Mouse (Mus musculus): Measurements from ENCODE around the gene Lrrn4cl. TPM values are rescaled to one million over a fixed set of nuclear protein-coding genes. Genes with fewer than 3 reads are reported as not detected.
"Not testable (repeated sequence)": the region's sequence is repeated elsewhere in the genome, so short reads cannot be mapped to it uniquely, and the experiment has no call there.

Lrrn4cl gene
- total RNA-seq, 2 experiments from 2014 or later, result 1.7 TPM; not detected in 1

- ATAC-seq (replicated peaks; ENCODE audit: low FRiP score, poor library complexity, severe bottlenecking), result no peak
Measured at GRCm38 (mm10) chr19:8872266-8872840, 21.8 kb downstream of the Lrrn4cl start.

GRCm38 (mm10) chr19:8875031-8875430, 24.5 kb downstream of the Lrrn4cl start:
- ATAC-seq (replicated peaks; ENCODE audit: low FRiP score, poor library complexity, severe bottlenecking), result no peak

GRCm38 (mm10) chr19:8880311-8881033, 29.9 kb downstream of the Lrrn4cl start, which contains the start of gene Uqcc3:
Gene Uqcc3 (minus strand): TSS chr19:8880923.
- ATAC-seq (replicated peaks; ENCODE audit: low FRiP score, poor library complexity, severe bottlenecking), result peak; percentile 98

GRCm38 (mm10) chr19:8881034-8881392, 30.4 kb downstream of the Lrrn4cl start:
- no peak for ATAC-seq (replicated peaks; ENCODE audit: low FRiP score, poor library complexity, severe bottlenecking)

- no peak for ATAC-seq (replicated peaks; ENCODE audit: low FRiP score, poor library complexity, severe bottlenecking)
Measured at GRCm38 (mm10) chr19:8883616-8884015, 33.0 kb downstream of the Lrrn4cl start, which contains the start of the genes Lbhd1 and Gm49403. Gene Lbhd1 (plus strand): TSS chr19:8883732. Gene Gm49403 (plus strand): TSS chr19:8883930.

- no peak for ATAC-seq (replicated peaks; ENCODE audit: low FRiP score, poor library complexity, severe bottlenecking)
Measured at GRCm38 (mm10) chr19:8886916-8887584, 36.5 kb downstream of the Lrrn4cl start.

DNA sequence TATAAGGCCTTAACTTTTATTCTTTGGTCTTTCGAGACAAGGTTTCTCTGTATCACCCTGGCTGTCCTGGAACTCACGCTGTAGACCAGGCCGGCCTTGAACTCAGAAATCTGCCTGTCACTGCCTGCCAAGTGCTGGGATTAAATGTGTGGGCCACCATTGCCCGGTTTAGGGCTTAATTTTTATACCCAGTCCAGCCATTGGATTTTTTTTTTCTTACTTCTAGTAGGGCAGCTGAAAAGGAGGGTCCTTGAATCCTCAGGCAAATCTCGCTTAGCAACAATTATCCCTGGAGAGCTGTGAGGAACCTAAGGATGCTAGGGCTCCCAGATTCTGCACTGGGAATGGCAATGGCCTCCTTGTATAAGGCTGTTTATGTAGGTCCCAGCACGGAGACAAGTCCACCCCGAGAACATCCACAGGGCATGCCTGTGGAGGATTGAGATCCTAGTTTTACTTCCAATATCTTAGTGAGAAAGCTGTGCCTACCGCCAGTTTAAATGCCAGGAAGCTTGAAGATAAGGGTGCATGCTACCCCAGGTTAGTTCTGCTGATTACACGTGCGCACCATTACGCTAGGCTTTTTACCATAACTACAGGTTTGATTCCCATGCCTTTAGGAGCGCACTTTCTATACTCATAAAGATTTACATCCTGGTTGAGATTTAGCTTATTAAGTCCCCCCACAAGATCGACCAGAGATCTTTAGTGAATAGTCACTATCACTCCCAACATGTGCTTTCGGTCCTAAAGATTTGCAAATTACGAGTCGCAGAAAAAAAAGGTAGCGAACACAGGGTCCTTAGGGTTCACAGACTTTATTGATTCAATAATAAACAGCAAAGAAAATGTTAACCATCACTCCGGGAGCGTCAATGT, 37.3 kb downstream of the Lrrn4cl start:
- ATAC-seq (replicated peaks; ENCODE audit: low FRiP score, poor library complexity, severe bottlenecking), result 0 out of 2 replicates have a peak, but pooled peaks have one; percentile 39

GRCm38 (mm10) chr19:8888511-8889385, 38.2 kb downstream of the Lrrn4cl start, which contains the start of the genes 1810009A15Rik and Gm49416:
Gene 1810009A15Rik (plus strand): TSS chr19:8888853.
Gene Gm49416 (plus strand): TSS chr19:8888926.
- peak; percentile 94 for ATAC-seq (replicated peaks; ENCODE audit: low FRiP score, poor library complexity, severe bottlenecking)

- peak; percentile 68 for ATAC-seq (replicated peaks; ENCODE audit: low FRiP score, poor library complexity, severe bottlenecking)
Measured at GRCm38 (mm10) chr19:8892829-8893766, 42.5 kb downstream of the Lrrn4cl start, which contains the start of gene Ints5. Gene Ints5 (plus strand): TSS chr19:8893005.

DNA sequence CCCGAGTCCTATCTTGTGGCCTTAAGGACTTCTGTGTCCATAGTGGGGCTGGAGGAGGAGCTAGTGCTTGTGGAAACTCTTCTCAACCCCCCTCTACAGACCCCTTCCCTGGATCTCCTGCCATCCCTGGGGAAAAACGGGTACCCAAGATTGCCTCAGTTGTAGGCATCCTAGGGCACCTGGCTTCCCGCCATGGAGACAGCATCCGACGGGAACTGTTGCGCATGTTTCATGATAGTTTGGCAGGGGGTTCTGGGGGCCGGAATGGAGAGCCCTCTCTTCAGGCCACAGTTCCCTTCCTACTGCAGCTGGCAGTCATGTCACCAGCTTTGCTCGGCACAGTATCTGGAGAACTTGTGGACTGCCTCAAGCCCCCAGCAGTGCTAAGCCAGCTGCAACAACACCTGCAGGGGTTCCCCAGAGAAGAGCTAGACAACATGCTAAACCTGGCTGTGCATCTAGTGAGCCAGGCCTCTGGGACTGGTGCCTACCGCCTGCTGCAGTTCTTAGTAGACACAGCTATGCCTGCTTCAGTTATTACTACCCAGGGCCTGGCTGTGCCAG, 44.9 kb downstream of the Lrrn4cl start:
- no peak for ATAC-seq (replicated peaks; ENCODE audit: low FRiP score, poor library complexity, severe bottlenecking)

DNA sequence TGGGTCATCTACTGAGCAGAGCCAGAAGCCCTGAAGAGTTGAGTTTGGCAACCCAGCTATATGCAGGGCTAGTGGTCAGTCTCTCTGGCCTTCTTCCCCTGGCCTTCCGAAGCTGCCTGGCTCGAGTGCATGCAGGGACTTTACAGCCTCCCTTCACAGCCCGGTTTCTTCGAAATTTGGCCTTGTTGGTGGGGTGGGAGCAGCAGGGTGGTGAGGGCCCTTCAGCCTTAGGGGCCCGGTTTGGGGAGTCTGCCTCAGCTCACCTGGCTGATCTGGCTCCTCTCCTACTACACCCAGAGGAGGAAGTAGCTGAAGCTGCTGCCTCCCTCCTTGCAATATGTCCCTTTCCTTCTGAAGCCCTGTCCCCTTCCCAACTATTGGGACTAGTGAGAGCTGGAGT, 45.7 kb downstream of the Lrrn4cl start:
- not testable (repeated sequence) for ATAC-seq (replicated peaks; ENCODE audit: low FRiP score, poor library complexity, severe bottlenecking)

DNA sequence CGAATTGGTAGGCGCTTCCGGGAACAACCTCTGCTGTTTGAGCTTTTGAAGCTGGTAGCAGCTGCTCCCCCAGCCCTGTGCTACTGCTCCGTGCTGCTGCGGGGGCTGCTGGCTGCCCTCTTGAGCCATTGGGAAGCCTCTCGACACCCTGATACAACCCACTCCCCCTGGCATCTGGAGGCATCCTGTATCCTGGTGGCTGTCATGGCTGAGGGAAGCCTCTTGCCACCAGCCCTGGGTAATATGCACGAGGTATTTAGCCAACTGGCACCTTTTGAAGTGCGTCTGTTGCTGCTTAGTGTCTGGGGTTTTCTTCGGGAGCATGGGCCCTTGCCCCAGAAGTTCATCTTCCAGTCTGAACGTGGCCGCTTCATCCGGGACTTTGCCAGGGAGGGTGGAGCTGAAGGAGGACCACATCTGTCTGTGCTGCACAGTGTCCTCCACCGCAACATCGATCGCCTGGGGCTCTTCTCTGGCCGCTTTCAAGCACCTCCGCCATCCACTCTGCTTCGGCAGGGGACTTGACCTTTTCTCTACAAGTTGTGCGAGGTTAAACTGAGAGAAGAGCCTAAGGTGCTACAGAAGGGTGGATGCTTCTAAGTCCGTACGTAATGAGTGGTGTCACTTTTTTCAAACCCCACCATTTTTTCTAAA, 46.8 kb downstream of the Lrrn4cl start:
- peak; percentile 55 for ATAC-seq (replicated peaks; ENCODE audit: low FRiP score, poor library complexity, severe bottlenecking)

GRCm38 (mm10) chr19:8897865-8898495, 47.4 kb downstream of the Lrrn4cl start, which contains the start of gene Ganab:
Gene Ganab (plus strand): TSS chr19:8898071.
- ATAC-seq (replicated peaks; ENCODE audit: low FRiP score, poor library complexity, severe bottlenecking), result peak; percentile 97

- no peak; the same call in 1 of the 2 replicates for ATAC-seq (replicated peaks; ENCODE audit: low FRiP score, poor library complexity, severe bottlenecking)
Measured at GRCm38 (mm10) chr19:8898576-8898975, 48.0 kb downstream of the Lrrn4cl start.

- ATAC-seq (replicated peaks; ENCODE audit: low FRiP score, poor library complexity, severe bottlenecking), result no peak
Measured at GRCm38 (mm10) chr19:8899079-8899478, 48.5 kb downstream of the Lrrn4cl start.

- no peak for ATAC-seq (replicated peaks; ENCODE audit: low FRiP score, poor library complexity, severe bottlenecking)
Measured at GRCm38 (mm10) chr19:8903412-8903811, 52.8 kb downstream of the Lrrn4cl start.

All from erythroid progenitor cell, adult 5-6 weeks (primary cell).